In genomic region chr4:63268777-63269176, GRCm38 (mm10) we compare ENCODE assay signal across 19 mouse cellular contexts. TPM values are rescaled to one million over a fixed set of nuclear protein-coding genes. Genes with fewer than 3 reads are reported as not detected.
DNase-seq lines count a peak whose midpoint lies in the region; ATAC-seq and TF ChIP-seq lines count a peak whose summit lies in the region.
"Had no signal": no experiment of that assay in that cellular context is flagged by ENCODE, and none has a peak within 500 bp of the region (broad histone marks: within the 10 kb centered on the region; RNA-seq: fewer than 3 reads in every experiment).

No protein-coding gene starts in this region.

- no peaks in the 10 kb centered on the region for H3K27me3 ChIP-seq in heart, adult 2 months (ENCODE audit: control insufficient read depth, insufficient read depth, low read length)
- peaks cover 3% of the 10 kb centered on the region; the same call in 1 of the 2 replicates for H3K27me3 ChIP-seq in heart, embryonic 13.5 days (replicated peaks)
- H3K27me3 ChIP-seq: embryonic facial prominence, embryonic 12.5 days; intestine, embryonic 15.5 days; kidney, embryonic 15.5 days; limb, embryonic 13.5 days; neural tube, embryonic 12.5 days had no signal

- DNase-seq in cerebellum, postnatal 10 days, result peak; percentile 53 to 56
- no peak for DNase-seq in cerebellum, adult 9-11 months
- DNase-seq in heart, adult 2 months, result peak; percentile 47 to 58
- no peak for DNase-seq in heart, postnatal 25 days (ENCODE audit: low spot score)
- peak; percentile 60 for DNase-seq in brain, adult 2 months (ENCODE audit: low read depth, low spot score)
- DNase-seq in right cerebral cortex, adult 18-20 months, result no peak
- DNase-seq in testis, postnatal 14 days (ENCODE audit: low spot score), result no peak
- DNase-seq: adrenal gland, adult 8-10 months; lung, postnatal 36 days; thymus, postnatal 25 days had no signal

- intact Hi-C loops in heart, adult 2 months (cut with DNase I), result loop anchor here (5.0 kb wide), 1 partner anchor 39 kb away; no protein-coding TSS in a partner anchor
- intact Hi-C loops in heart, postnatal 25 days (cut with DNase I), result no loop called here

- 49% methylated on average over 4 of the region's 4 CpGs for WGBS in heart, adult 2 months
- 63% methylated on average over 4 of the region's 4 CpGs for WGBS in heart, embryonic 13.5 days

- no peaks in the 10 kb centered on the region for H3K4me1 ChIP-seq in heart, adult 2 months (ENCODE audit: control insufficient read depth, insufficient read depth, low read length)
- no peaks in the 10 kb centered on the region for H3K4me1 ChIP-seq in heart, embryonic 13.5 days
- H3K4me1 ChIP-seq: embryonic facial prominence, embryonic 12.5 days; intestine, embryonic 15.5 days; kidney, embryonic 15.5 days; limb, embryonic 13.5 days; neural tube, embryonic 12.5 days had no signal

- no peak for TF ChIP-seq POLR2A in heart, adult 2 months (IDR thresholded peaks at IDR 0.05; ENCODE audit: insufficient read depth, low read depth, low read length)

- 0 out of 2 replicates have a peak, but pooled peaks have one; percentile 2 for ATAC-seq in heart, embryonic 13.5 days (ENCODE audit: extremely low read depth, insufficient number of reproducible peaks, low FRiP score, low TSS enrichment)
- ATAC-seq: forebrain, embryonic 16.5 days; intestine, embryonic 15.5 days had no signal

- no peaks in the 10 kb centered on the region for H3K36me3 ChIP-seq in heart, adult 2 months (ENCODE audit: control insufficient read depth, insufficient read depth, low read length)
- H3K36me3 ChIP-seq in heart, embryonic 13.5 days, result peaks cover 17% of the 10 kb centered on the region
- H3K36me3 ChIP-seq: midbrain, embryonic 10.5 days; neural tube, embryonic 12.5 days had no signal

- no peak for TF ChIP-seq EP300 in heart, adult 2 months (IDR thresholded peaks at IDR 0.05; ENCODE audit: insufficient read depth, low read depth, low read length)

- H3K9me3 ChIP-seq in heart, embryonic 13.5 days, result no peaks in the 10 kb centered on the region
- H3K9me3 ChIP-seq: embryonic facial prominence, embryonic 12.5 days; intestine, embryonic 15.5 days; kidney, embryonic 15.5 days; limb, embryonic 13.5 days; midbrain, embryonic 10.5 days; neural tube, embryonic 12.5 days had no signal

- no peak overlapping the region for H3K4me2 ChIP-seq in heart, embryonic 13.5 days
- H3K4me2 ChIP-seq: embryonic facial prominence, embryonic 12.5 days; hindbrain, embryonic 14.5 days; intestine, embryonic 15.5 days; kidney, embryonic 15.5 days; limb, embryonic 13.5 days; neural tube, embryonic 12.5 days had no signal

- no peak overlapping the region for H3K27ac ChIP-seq in heart, adult 2 months
- no peak overlapping the region for H3K27ac ChIP-seq in heart, embryonic 13.5 days (replicated peaks)
- H3K27ac ChIP-seq: embryonic facial prominence, embryonic 12.5 days; hindbrain, embryonic 14.5 days; intestine, embryonic 15.5 days; kidney, embryonic 15.5 days; limb, embryonic 13.5 days; midbrain, embryonic 10.5 days; neural tube, embryonic 12.5 days had no signal

- peak; percentile 47 for TF ChIP-seq CTCF in heart, adult 2 months (IDR thresholded peaks at IDR 0.05)

- no peak overlapping the region for H3K9ac ChIP-seq in heart, adult 2 months (ENCODE audit: low read depth, low read length)
- no peak overlapping the region for H3K9ac ChIP-seq in heart, embryonic 13.5 days
- H3K9ac ChIP-seq: embryonic facial prominence, embryonic 12.5 days; hindbrain, embryonic 14.5 days; intestine, embryonic 15.5 days; kidney, embryonic 15.5 days; limb, embryonic 13.5 days; neural tube, embryonic 12.5 days had no signal

- no peak overlapping the region for H3K4me3 ChIP-seq in heart, adult 2 months
- no peak overlapping the region for H3K4me3 ChIP-seq in heart, embryonic 13.5 days
- H3K4me3 ChIP-seq: embryonic facial prominence, embryonic 12.5 days; intestine, embryonic 15.5 days; kidney, embryonic 15.5 days; limb, embryonic 13.5 days; midbrain, embryonic 10.5 days; neural tube, embryonic 12.5 days had no signal

- H3K79me2 ChIP-seq in heart, adult 2 months (replicated peaks; ENCODE audit: control insufficient read depth, insufficient read depth, low read length), result no peaks in the 10 kb centered on the region

RNA-seq across cellular contexts. Expression of gene Col27a1, which starts 55.0 kb away (rescaled TPM):
- 1 to 10 TPM in 1 of 2 experiments, under 1 TPM in 1; 0.86 to 1.8 TPM for total RNA-seq in heart, adult 2 months (2021)
- 3.1 and 3.8 TPM in 2 replicates for polyA plus RNA-seq in heart, adult 2 months (2012; rRNA removed)
- 1 to 10 TPM; 1.3 to 1.7 TPM for total RNA-seq in heart, postnatal 25 days (2021)
- 3.7 and 4.2 TPM in 2 replicates for polyA plus RNA-seq in heart, embryonic 13.5 days (2015; fragmentation: Nextera tagmentation; extraction: Ambion mirVana)

Comparison
In these comparisons a context has a peak if more than half of its experiments do, and no peak if none do; other contexts are left out.
1. DNase-seq: peak in cerebellum, postnatal 10 days (2 of 2), heart, adult 2 months (2 of 2) and brain, adult 2 months (single experiment); none in cerebellum, adult 9-11 months (single experiment), heart, postnatal 25 days (single experiment), right cerebral cortex, adult 18-20 months (single experiment) and testis, postnatal 14 days (single experiment).